Comparison of ENCODE assay signal across 12 mouse cellular contexts in the genomic region with DNA sequence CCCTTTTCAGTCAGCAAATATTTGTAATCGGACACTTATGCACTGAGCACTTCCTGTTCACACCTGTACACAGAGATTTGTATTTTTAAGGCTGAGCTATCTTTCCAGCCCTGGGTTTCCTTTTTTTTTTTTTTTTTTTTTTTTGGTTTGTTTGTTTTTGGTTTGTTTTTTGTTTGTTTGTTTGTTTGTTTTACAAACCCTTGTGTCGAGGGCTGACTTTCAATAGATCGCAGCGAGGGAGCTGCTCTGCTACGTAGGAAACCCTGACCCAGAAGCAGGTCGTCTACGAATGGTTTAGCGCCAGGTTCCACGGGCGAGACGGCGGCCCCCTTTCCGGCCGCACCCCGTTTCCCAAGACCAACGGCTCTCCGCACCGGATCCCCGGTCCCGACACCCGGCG.
A peak's percentile ranks its signal among the peaks of the same experiment; 100 is the strongest.
DNase-seq lines count a peak whose midpoint lies in the region; ATAC-seq and TF ChIP-seq lines count a peak whose summit lies in the region.
"Had no signal": no experiment of that assay in that cellular context is flagged by ENCODE, and none has a peak within 500 bp of the region (broad histone marks: within the 10 kb centered on the region; RNA-seq: fewer than 3 reads in every experiment).

No protein-coding gene starts in this region.

- peak; percentile 44 for DNase-seq in hindbrain, embryonic 14.5 days (ENCODE audit: low spot score)
- peak; percentile 60 for DNase-seq in 3T3-L1 (ENCODE audit: low read depth, low spot score)
- peak; percentile 26 for DNase-seq in MEL (ENCODE audit: low read depth, low spot score)
- DNase-seq in limb, embryonic 10.5 days (ENCODE audit: low spot score), result peak; percentile 52
- DNase-seq: gastrocnemius, postnatal 36 days; lung, postnatal 14 days; right cerebral cortex, adult 18-20 months had no signal

- no peak for TF ChIP-seq POLR2A in MEL (IDR thresholded peaks at IDR 0.05; ENCODE audit: control insufficient read depth in 1 of 2, insufficient read depth in 1 of 2, low read depth in 1 of 2, low read length in 2 of 2, poor library complexity in 1 of 2)

- no peak overlapping the region for H3K4me3 ChIP-seq in hindbrain, embryonic 14.5 days (replicated peaks; ENCODE audit: low read length)
- no peak overlapping the region for H3K4me3 ChIP-seq in hindbrain, embryonic 13.5 days
- 0 out of 4 replicates have a peak overlapping the region, but pooled peaks of 1 of the 2 experiments have one; percentile 12 for H3K4me3 ChIP-seq in MEL (ENCODE audit: control insufficient read depth in 1 of 2, insufficient read depth in 1 of 2, low read depth in 2 of 2, low read length in 2 of 2)
- no peak overlapping the region for H3K4me3 ChIP-seq in limb, embryonic 10.5 days
- no peak overlapping the region for H3K4me3 ChIP-seq in hindbrain, embryonic 16.5 days (ENCODE audit: low read length)
- H3K4me3 ChIP-seq: forebrain, embryonic 15.5 days had no signal

- H3K79me2 ChIP-seq in MEL (ENCODE audit: control insufficient read depth, insufficient read depth, low read length, poor library complexity), result no peaks in the 10 kb centered on the region

- WGBS in hindbrain, embryonic 14.5 days, result 89% methylated on average over 22 of the region's 22 CpGs
- 90% methylated on average over 20 of the region's 22 CpGs for WGBS in hindbrain, embryonic 13.5 days
- WGBS in limb, embryonic 10.5 days, result 86% methylated on average over 22 of the region's 22 CpGs
- WGBS in hindbrain, embryonic 16.5 days, result 92% methylated on average over 22 of the region's 22 CpGs

- no peaks in the 10 kb centered on the region for H3K36me3 ChIP-seq in hindbrain, embryonic 14.5 days (replicated peaks; ENCODE audit: control insufficient read depth, insufficient read depth)
- H3K36me3 ChIP-seq in hindbrain, embryonic 13.5 days, result no peaks in the 10 kb centered on the region
- peaks cover 0 to 6% of the 10 kb centered on the region in 2 experiments; a peak in 2 of 4 replicates for H3K36me3 ChIP-seq in MEL (ENCODE audit: control insufficient read depth in 1 of 2, insufficient read depth in 2 of 2, low read length in 2 of 2)
- H3K36me3 ChIP-seq in limb, embryonic 10.5 days, result peaks cover 44% of the 10 kb centered on the region
- H3K36me3 ChIP-seq in hindbrain, embryonic 16.5 days (ENCODE audit: control insufficient read depth, insufficient read depth, low read length), result no peaks in the 10 kb centered on the region
- H3K36me3 ChIP-seq: forebrain, embryonic 15.5 days had no signal

- TF ChIP-seq RAD21 in MEL (IDR thresholded peaks at IDR 0.05; ENCODE audit: low read depth, low read length), result no peak

- TF ChIP-seq CTCF in MEL (IDR thresholded peaks at IDR 0.05 in 2 of 3, conservative IDR thresholded peaks at IDR 0.05 in 1 of 3; ENCODE audit: control insufficient read depth in 1 of 3, insufficient read depth in 1 of 3, low read depth in 2 of 3, low read length in 3 of 3, poor library complexity in 1 of 3, severe bottlenecking in 1 of 3), result no peak

- no peak overlapping the region for H3K9ac ChIP-seq in hindbrain, embryonic 14.5 days
- H3K9ac ChIP-seq in hindbrain, embryonic 13.5 days, result no peak overlapping the region
- H3K9ac ChIP-seq in MEL (ENCODE audit: control insufficient read depth, low read depth, low read length, poor library complexity, severe bottlenecking), result no peak overlapping the region
- no peak overlapping the region for H3K9ac ChIP-seq in hindbrain, embryonic 16.5 days (ENCODE audit: low read depth, low read length)
- H3K9ac ChIP-seq: forebrain, embryonic 15.5 days had no signal

- peaks cover 12% of the 10 kb centered on the region for H3K4me1 ChIP-seq in hindbrain, embryonic 14.5 days (replicated peaks; ENCODE audit: control insufficient read depth, insufficient read depth, low read length)
- peaks cover 18% of the 10 kb centered on the region for H3K4me1 ChIP-seq in hindbrain, embryonic 13.5 days (replicated peaks)
- H3K4me1 ChIP-seq in MEL (ENCODE audit: control insufficient read depth in 1 of 2, insufficient read depth in 2 of 2, low read length in 2 of 2), result peaks cover 0 to 6% of the 10 kb centered on the region in 2 experiments; a peak in 2 of 4 replicates
- H3K4me1 ChIP-seq in limb, embryonic 10.5 days, result peaks cover 40% of the 10 kb centered on the region
- peaks cover 6% of the 10 kb centered on the region for H3K4me1 ChIP-seq in hindbrain, embryonic 16.5 days (ENCODE audit: control insufficient read depth, insufficient read depth, low read depth, low read length)

- H3K9me3 ChIP-seq in hindbrain, embryonic 14.5 days (ENCODE audit: control insufficient read depth, low read length), result 0 out of 2 replicates have a peak, but pooled peaks cover 5% of the 10 kb centered on the region
- peaks cover 5% of the 10 kb centered on the region for H3K9me3 ChIP-seq in hindbrain, embryonic 13.5 days
- H3K9me3 ChIP-seq in MEL (replicated peaks; ENCODE audit: insufficient read depth, low read length), result no peaks in the 10 kb centered on the region
- no peaks in the 10 kb centered on the region for H3K9me3 ChIP-seq in limb, embryonic 10.5 days (replicated peaks)
- H3K9me3 ChIP-seq in hindbrain, embryonic 16.5 days (ENCODE audit: control insufficient read depth, low read length), result peaks cover 3% of the 10 kb centered on the region; the same call in 1 of the 2 replicates
- H3K9me3 ChIP-seq: forebrain, embryonic 15.5 days had no signal

- no peaks in the 10 kb centered on the region for H3K27me3 ChIP-seq in hindbrain, embryonic 14.5 days (ENCODE audit: control insufficient read depth, insufficient read depth, low read length)
- H3K27me3 ChIP-seq in hindbrain, embryonic 13.5 days, result no peaks in the 10 kb centered on the region
- H3K27me3 ChIP-seq in MEL (ENCODE audit: control insufficient read depth in 1 of 2, insufficient read depth in 2 of 2, low read length in 2 of 2), result no peaks in the 10 kb centered on the region
- H3K27me3 ChIP-seq in limb, embryonic 10.5 days (ENCODE audit: low read depth, poor library complexity, severe bottlenecking), result no peaks in the 10 kb centered on the region
- H3K27me3 ChIP-seq in hindbrain, embryonic 16.5 days (replicated peaks; ENCODE audit: control insufficient read depth, insufficient read depth, low read length), result no peaks in the 10 kb centered on the region
- H3K27me3 ChIP-seq: forebrain, embryonic 15.5 days had no signal

- ATAC-seq in hindbrain, embryonic 14.5 days (ENCODE audit: low FRiP score), result no peak
- no peak for ATAC-seq in hindbrain, embryonic 13.5 days (ENCODE audit: low FRiP score)
- no peak for ATAC-seq in frontal cortex, adult (ENCODE audit: low TSS enrichment)
- ATAC-seq in hindbrain, embryonic 16.5 days, result no peak
- ATAC-seq: forebrain, embryonic 15.5 days had no signal

- H3K4me2 ChIP-seq in hindbrain, embryonic 14.5 days (replicated peaks), result no peak overlapping the region
- no peak overlapping the region for H3K4me2 ChIP-seq in hindbrain, embryonic 13.5 days
- H3K4me2 ChIP-seq in hindbrain, embryonic 16.5 days (ENCODE audit: low read length), result no peak overlapping the region
- H3K4me2 ChIP-seq: forebrain, embryonic 15.5 days had no signal

- TF ChIP-seq EP300 in MEL (IDR thresholded peaks at IDR 0.05; ENCODE audit: low read depth in 1 of 2, low read length in 2 of 2), result no peak

- H3K27ac ChIP-seq in hindbrain, embryonic 14.5 days, result no peak overlapping the region
- no peak overlapping the region for H3K27ac ChIP-seq in hindbrain, embryonic 13.5 days
- H3K27ac ChIP-seq in MEL (ENCODE audit: control insufficient read depth, low read depth, low read length), result no peak overlapping the region
- H3K27ac ChIP-seq in limb, embryonic 10.5 days, result no peak overlapping the region
- no peak overlapping the region for H3K27ac ChIP-seq in hindbrain, embryonic 16.5 days (ENCODE audit: low read depth, low read length)
- H3K27ac ChIP-seq: forebrain, embryonic 15.5 days; kidney, postnatal 0 days had no signal

TF ChIP-seq in MEL, 35 proteins besides CTCF, POLR2A, EP300 and RAD21:
- TF ChIP-seq GABPA (IDR thresholded peaks at IDR 0.05; ENCODE audit: low read depth, low read length) (no peak), ZNF384 (IDR thresholded peaks at IDR 0.05; ENCODE audit: low read depth, low read length) (0 out of 2 replicates have a peak, but pooled peaks have one; percentile 21)
